Mouse (Mus musculus): ENCODE results near the gene Kcne2. TPM values are rescaled to one million over a fixed set of nuclear protein-coding genes. Genes with fewer than 3 reads are reported as not detected.

The Kcne2 gene
- polyA plus RNA-seq, 1 experiment, result not detected

- no peak overlapping the region for H3K27ac ChIP-seq (ENCODE audit: insufficient read depth, low read depth, low read length)
- 31% methylated on average over 12 of the region's 12 CpGs for WGBS
- no peaks in the 10 kb centered on the region for H3K36me3 ChIP-seq (ENCODE audit: control insufficient read depth, insufficient read depth, low read length)
- TF ChIP-seq CTCF (IDR thresholded peaks at IDR 0.05; ENCODE audit: extremely low read depth, insufficient read length, insufficient replicate concordance, low read depth, low read length) (no peak), POLR2A (IDR thresholded peaks at IDR 0.05; ENCODE audit: low read depth, low read length) (no peak)
- H3K4me3 ChIP-seq (ENCODE audit: low read depth, low read length), result no peak overlapping the region
- H3K4me1 ChIP-seq (ENCODE audit: control insufficient read depth, insufficient read depth, insufficient read length, low read length), result no peaks in the 10 kb centered on the region
- H3K27me3 ChIP-seq (ENCODE audit: control insufficient read depth, insufficient read depth, low read length), result no peaks in the 10 kb centered on the region
Measured at GRCm38 (mm10) chr16:92294267-92294970, 2.2 kb downstream of the Kcne2 start.

GRCm38 (mm10) chr16:92295328-92295727, 3.1 kb downstream of the Kcne2 start:
- no peaks in the 10 kb centered on the region for H3K4me1 ChIP-seq (ENCODE audit: control insufficient read depth, insufficient read depth, insufficient read length, low read length)
- no peak for TF ChIP-seq CTCF (IDR thresholded peaks at IDR 0.05; ENCODE audit: extremely low read depth, insufficient read length, insufficient replicate concordance, low read depth, low read length)
- TF ChIP-seq POLR2A (IDR thresholded peaks at IDR 0.05; ENCODE audit: low read depth, low read length), result no peak
- H3K4me3 ChIP-seq (ENCODE audit: low read depth, low read length), result no peak overlapping the region
- no peaks in the 10 kb centered on the region for H3K27me3 ChIP-seq (ENCODE audit: control insufficient read depth, insufficient read depth, low read length)
- H3K36me3 ChIP-seq (ENCODE audit: control insufficient read depth, insufficient read depth, low read length), result no peaks in the 10 kb centered on the region
- WGBS, result 62% methylated on average over 2 of the region's 2 CpGs
- no peak overlapping the region for H3K27ac ChIP-seq (ENCODE audit: insufficient read depth, low read depth, low read length)

GRCm38 (mm10) chr16:92300649-92301411, 8.6 kb downstream of the Kcne2 start, which contains the start of gene Smim11:
Gene Smim11, plus strand, starts transcription at chr16:92301286.
- Histone ChIP-seq H3K27ac (ENCODE audit: insufficient read depth, low read depth, low read length) (0 out of 2 replicates have a peak within 1 kb of the TSS, but pooled peaks have one; percentile 3), H3K36me3 (ENCODE audit: control insufficient read depth, insufficient read depth, low read length) (peaks cover 2% of the 10 kb centered on the region; the same call in 1 of the 2 replicates), H3K4me3 (ENCODE audit: low read depth, low read length) (peak within 1 kb of the TSS; percentile 79), H3K4me1 (ENCODE audit: control insufficient read depth, insufficient read depth, insufficient read length, low read length) (peaks cover 10% of the 10 kb centered on the region; the same call in 1 of the 2 replicates), H3K27me3 (ENCODE audit: control insufficient read depth, insufficient read depth, low read length) (no peaks in the 10 kb centered on the region)
- TF ChIP-seq POLR2A (IDR thresholded peaks at IDR 0.05; ENCODE audit: low read depth, low read length) (peak; percentile 69), CTCF (IDR thresholded peaks at IDR 0.05; ENCODE audit: extremely low read depth, insufficient read length, insufficient replicate concordance, low read depth, low read length) (no peak)
- WGBS, result 6% methylated on average over 32 of the region's 32 CpGs

- peaks cover 10% of the 10 kb centered on the region; the same call in 1 of the 2 replicates for H3K4me1 ChIP-seq (ENCODE audit: control insufficient read depth, insufficient read depth, insufficient read length, low read length)
- peaks cover 3% of the 10 kb centered on the region; the same call in 1 of the 2 replicates for H3K36me3 ChIP-seq (ENCODE audit: control insufficient read depth, insufficient read depth, low read length)
- 1% methylated on average over 12 of the region's 12 CpGs for WGBS
- no peaks in the 10 kb centered on the region for H3K27me3 ChIP-seq (ENCODE audit: control insufficient read depth, insufficient read depth, low read length)
- H3K4me3 ChIP-seq (ENCODE audit: low read depth, low read length), result peak overlapping the region; percentile 79
- TF ChIP-seq CTCF (IDR thresholded peaks at IDR 0.05; ENCODE audit: extremely low read depth, insufficient read length, insufficient replicate concordance, low read depth, low read length) (no peak), POLR2A (IDR thresholded peaks at IDR 0.05; ENCODE audit: low read depth, low read length) (no peak)
- H3K27ac ChIP-seq (ENCODE audit: insufficient read depth, low read depth, low read length), result 0 out of 2 replicates have a peak overlapping the region, but pooled peaks have one; percentile 3
Measured at GRCm38 (mm10) chr16:92301412-92301806, 9.2 kb downstream of the Kcne2 start.

GRCm38 (mm10) chr16:92301989-92302388, 9.8 kb downstream of the Kcne2 start:
- TF ChIP-seq CTCF (IDR thresholded peaks at IDR 0.05; ENCODE audit: extremely low read depth, insufficient read length, insufficient replicate concordance, low read depth, low read length) (no peak), POLR2A (IDR thresholded peaks at IDR 0.05; ENCODE audit: low read depth, low read length) (no peak)
- Histone ChIP-seq H3K27ac (ENCODE audit: insufficient read depth, low read depth, low read length) (no peak overlapping the region), H3K36me3 (ENCODE audit: control insufficient read depth, insufficient read depth, low read length) (peaks cover 4% of the 10 kb centered on the region), H3K4me1 (ENCODE audit: control insufficient read depth, insufficient read depth, insufficient read length, low read length) (peaks cover 10% of the 10 kb centered on the region; the same call in 1 of the 2 replicates), H3K27me3 (ENCODE audit: control insufficient read depth, insufficient read depth, low read length) (no peaks in the 10 kb centered on the region), H3K4me3 (ENCODE audit: low read depth, low read length) (peak overlapping the region; percentile 79; the same call in 1 of the 2 replicates)
- WGBS, result 23% methylated on average over 5 of the region's 5 CpGs

GRCm38 (mm10) chr16:92302506-92302905, 10.3 kb downstream of the Kcne2 start:
- WGBS, result 58% methylated on average over 5 of the region's 5 CpGs
- H3K36me3 ChIP-seq (ENCODE audit: control insufficient read depth, insufficient read depth, low read length), result peaks cover 4% of the 10 kb centered on the region
- no peaks in the 10 kb centered on the region for H3K27me3 ChIP-seq (ENCODE audit: control insufficient read depth, insufficient read depth, low read length)
- no peak overlapping the region for H3K4me3 ChIP-seq (ENCODE audit: low read depth, low read length)
- H3K27ac ChIP-seq (ENCODE audit: insufficient read depth, low read depth, low read length), result no peak overlapping the region
- no peak for TF ChIP-seq POLR2A (IDR thresholded peaks at IDR 0.05; ENCODE audit: low read depth, low read length)
- no peak for TF ChIP-seq CTCF (IDR thresholded peaks at IDR 0.05; ENCODE audit: extremely low read depth, insufficient read length, insufficient replicate concordance, low read depth, low read length)
- peaks cover 10% of the 10 kb centered on the region; the same call in 1 of the 2 replicates for H3K4me1 ChIP-seq (ENCODE audit: control insufficient read depth, insufficient read depth, insufficient read length, low read length)

GRCm38 (mm10) chr16:92305519-92305918, 13.3 kb downstream of the Kcne2 start:
- Histone ChIP-seq H3K4me1 (ENCODE audit: control insufficient read depth, insufficient read depth, insufficient read length, low read length) (peaks cover 9% of the 10 kb centered on the region; the same call in 1 of the 2 replicates), H3K36me3 (ENCODE audit: control insufficient read depth, insufficient read depth, low read length) (peaks cover 11% of the 10 kb centered on the region), H3K4me3 (ENCODE audit: low read depth, low read length) (no peak overlapping the region), H3K27me3 (ENCODE audit: control insufficient read depth, insufficient read depth, low read length) (no peaks in the 10 kb centered on the region), H3K27ac (ENCODE audit: insufficient read depth, low read depth, low read length) (no peak overlapping the region)
- no peak for TF ChIP-seq POLR2A (IDR thresholded peaks at IDR 0.05; ENCODE audit: low read depth, low read length)
- TF ChIP-seq CTCF (IDR thresholded peaks at IDR 0.05; ENCODE audit: extremely low read depth, insufficient read length, insufficient replicate concordance, low read depth, low read length), result no peak
- 93% methylated on average over 2 of the region's 2 CpGs for WGBS

Measured in small intestine, adult 2 months (tissue).